Mouse (Mus musculus): Measurements from ENCODE around the gene Rbm15. TPM values are rescaled to one million over a fixed set of nuclear protein-coding genes. Genes with fewer than 3 reads are reported as not detected.
"Not testable (repeated sequence)": the region's sequence is repeated elsewhere in the genome, so short reads cannot be mapped to it uniquely, and the experiment has no call there.

Gene Rbm15
- polyA plus RNA-seq, 1 experiment from 2014 or later, result 7.5 TPM

GRCm38 (mm10) chr3:107317338-107317737 is 16.1 kb downstream of the Rbm15 start:
- DNase-seq (ENCODE audit: low spot score), result no peak
- Histone ChIP-seq H3K4me1 (ENCODE audit: insufficient read depth, low read depth, low read length) (no peaks in the 10 kb centered on the region), H3K9me3 (ENCODE audit: low read length) (no peaks in the 10 kb centered on the region), H3K4me2 (replicated peaks; ENCODE audit: low read depth, low read length) (no peak overlapping the region), H3K4me3 (ENCODE audit: low read depth, low read length) (no peak overlapping the region), H3K27ac (ENCODE audit: low read length) (no peak overlapping the region), H3K27me3 (replicated peaks; ENCODE audit: insufficient read depth, low read length) (no peaks in the 10 kb centered on the region), H3K9ac (replicated peaks; ENCODE audit: low read depth) (no peak overlapping the region), H3K36me3 (ENCODE audit: insufficient read depth, low read length) (no peaks in the 10 kb centered on the region)
- WGBS, result 97% methylated on average over 3 of the region's 3 CpGs
- no peak for ATAC-seq
- TF ChIP-seq CTCF (IDR thresholded peaks at IDR 0.05) (no peak), EP300 (IDR thresholded peaks at IDR 0.05) (no peak)

GRCm38 (mm10) chr3:107296917-107297316 is 36.6 kb downstream of the Rbm15 start:
- not testable (repeated sequence) for H3K27ac ChIP-seq (ENCODE audit: low read length)

GRCm38 (mm10) chr3:107295672-107296360 is 37.7 kb downstream of the Rbm15 start:
- H3K9ac ChIP-seq (replicated peaks; ENCODE audit: low read depth), result no peak overlapping the region
- H3K9me3 ChIP-seq (ENCODE audit: low read length), result no peaks in the 10 kb centered on the region
- H3K27me3 ChIP-seq (replicated peaks; ENCODE audit: insufficient read depth, low read length), result no peaks in the 10 kb centered on the region
- no peak overlapping the region for H3K4me3 ChIP-seq (ENCODE audit: low read depth, low read length)
- H3K4me1 ChIP-seq (ENCODE audit: insufficient read depth, low read depth, low read length), result no peaks in the 10 kb centered on the region
- H3K36me3 ChIP-seq (ENCODE audit: insufficient read depth, low read length), result no peaks in the 10 kb centered on the region
- DNase-seq (ENCODE audit: low spot score) (no peak), ATAC-seq (no peak)
- no peak overlapping the region for H3K4me2 ChIP-seq (replicated peaks; ENCODE audit: low read depth, low read length)
- 60% methylated on average over 5 of the region's 5 CpGs for WGBS
- H3K27ac ChIP-seq (ENCODE audit: low read length), result no peak overlapping the region
- TF ChIP-seq CTCF (IDR thresholded peaks at IDR 0.05) (no peak), EP300 (IDR thresholded peaks at IDR 0.05) (no peak)

More at GRCm38 (mm10) chr3:107296917-107297316, 36.6 kb downstream of the Rbm15 start:
- not testable (repeated sequence) for ATAC-seq; H3K4me3 ChIP-seq (ENCODE audit: low read depth, low read length); H3K4me1 ChIP-seq (ENCODE audit: insufficient read depth, low read depth, low read length); H3K9ac ChIP-seq (replicated peaks; ENCODE audit: low read depth); H3K9me3 ChIP-seq (ENCODE audit: low read length); DNase-seq (ENCODE audit: low spot score); H3K27me3 ChIP-seq (replicated peaks; ENCODE audit: insufficient read depth, low read length); H3K36me3 ChIP-seq (ENCODE audit: insufficient read depth, low read length); H3K4me2 ChIP-seq (replicated peaks; ENCODE audit: low read depth, low read length)
- WGBS, result 71% methylated on average over 4 of the region's 4 CpGs

- DNase-seq (ENCODE audit: low spot score) (peak; percentile 74), ATAC-seq (peak; percentile 75)
- Histone ChIP-seq H3K4me1 (ENCODE audit: insufficient read depth, low read depth, low read length) (no peaks in the 10 kb centered on the region), H3K4me2 (replicated peaks; ENCODE audit: low read depth, low read length) (peak within 1 kb of the TSS; percentile 6; the same call in 1 of the 2 replicates), H3K4me3 (ENCODE audit: low read depth, low read length) (no peak within 1 kb of the TSS), H3K27ac (ENCODE audit: low read length) (no peak within 1 kb of the TSS), H3K36me3 (ENCODE audit: insufficient read depth, low read length) (no peaks in the 10 kb centered on the region), H3K27me3 (replicated peaks; ENCODE audit: insufficient read depth, low read length) (no peaks in the 10 kb centered on the region), H3K9me3 (ENCODE audit: low read length) (no peaks in the 10 kb centered on the region), H3K9ac (replicated peaks; ENCODE audit: low read depth) (no peak within 1 kb of the TSS)
- 22% methylated on average over 9 of the region's 9 CpGs for WGBS
- TF ChIP-seq EP300 (IDR thresholded peaks at IDR 0.05) (no peak), CTCF (IDR thresholded peaks at IDR 0.05) (no peak)
These were observed 42.6 kb downstream of the Rbm15 start, which contains the start of gene Slc16a4 for GRCm38 (mm10) chr3:107290764-107291381. Slc16a4 (plus strand) TSS chr3:107291230.

GRCm38 (mm10) chr3:107287346-107287745 is 46.1 kb downstream of the Rbm15 start:
- no peak for DNase-seq (ENCODE audit: low spot score)
- Histone ChIP-seq H3K9me3 (ENCODE audit: low read length) (no peaks in the 10 kb centered on the region), H3K36me3 (ENCODE audit: insufficient read depth, low read length) (peaks cover 9% of the 10 kb centered on the region; the same call in 1 of the 2 replicates), H3K4me1 (ENCODE audit: insufficient read depth, low read depth, low read length) (no peaks in the 10 kb centered on the region), H3K27ac (ENCODE audit: low read length) (no peak overlapping the region), H3K9ac (replicated peaks; ENCODE audit: low read depth) (no peak overlapping the region), H3K4me3 (ENCODE audit: low read depth, low read length) (no peak overlapping the region), H3K4me2 (replicated peaks; ENCODE audit: low read depth, low read length) (no peak overlapping the region), H3K27me3 (replicated peaks; ENCODE audit: insufficient read depth, low read length) (no peaks in the 10 kb centered on the region)
- TF ChIP-seq CTCF (IDR thresholded peaks at IDR 0.05), result no peak
- no peak for TF ChIP-seq EP300 (IDR thresholded peaks at IDR 0.05)
- no peak for ATAC-seq

- no peak for TF ChIP-seq CTCF (IDR thresholded peaks at IDR 0.05)
- no peak for TF ChIP-seq EP300 (IDR thresholded peaks at IDR 0.05)
- 72% methylated on average over 2 of the region's 2 CpGs for WGBS
- H3K4me2 ChIP-seq (replicated peaks; ENCODE audit: low read depth, low read length), result no peak overlapping the region
- no peak overlapping the region for H3K27ac ChIP-seq (ENCODE audit: low read length)
- H3K9ac ChIP-seq (replicated peaks; ENCODE audit: low read depth), result no peak overlapping the region
- peaks cover 14% of the 10 kb centered on the region; the same call in 1 of the 2 replicates for H3K36me3 ChIP-seq (ENCODE audit: insufficient read depth, low read length)
- H3K27me3 ChIP-seq (replicated peaks; ENCODE audit: insufficient read depth, low read length), result no peaks in the 10 kb centered on the region
- DNase-seq (ENCODE audit: low spot score) (no peak), ATAC-seq (no peak)
- H3K4me1 ChIP-seq (ENCODE audit: insufficient read depth, low read depth, low read length), result no peaks in the 10 kb centered on the region
- no peak overlapping the region for H3K4me3 ChIP-seq (ENCODE audit: low read depth, low read length)
- no peaks in the 10 kb centered on the region for H3K9me3 ChIP-seq (ENCODE audit: low read length)
These were observed 47.4 kb downstream of the Rbm15 start for GRCm38 (mm10) chr3:107286123-107286522.

Measured in lung, postnatal 0 days (tissue).